Mouse (Mus musculus) thymus, adult 2 months (tissue): ENCODE results near the gene Scn9a.

Experiments used
- CTCF ChIP-seq: fragments of 200-500 bp; IDR thresholded peaks from 2 replicates; pipeline ENCODE4 v1.5.1; 2012; ENCODE audit warnings: mild to moderate bottlenecking, control low read depth, low read length, moderate library complexity, borderline replicate concordance; ENCODE audit not compliant: control insufficient read depth, poor library complexity, insufficient read depth; ENCODE audit errors: extremely low read depth
- POLR2A ChIP-seq: fragments of 200-500 bp; IDR thresholded peaks from 2 replicates; pipeline ENCODE4 v1.6.1; 2012; ENCODE audit warnings: mild to moderate bottlenecking, low read length, control low read depth, moderate library complexity; ENCODE audit not compliant: control insufficient read depth, poor library complexity, insufficient read depth; ENCODE audit errors: extremely low read depth

- TF ChIP-seq CTCF (no peak), POLR2A (no peak)
These were observed 169.8 kb downstream of the Scn9a start for GRCm38 (mm10) chr2:66464874-66465458.
